Mouse (Mus musculus): ENCODE results near the gene Zfp574. TPM values are rescaled to one million over a fixed set of nuclear protein-coding genes. Genes with fewer than 3 reads are reported as not detected.
"Not testable (repeated sequence)": the region's sequence is repeated elsewhere in the genome, so short reads cannot be mapped to it uniquely, and the experiment has no call there.

Gene Zfp574
- polyA plus RNA-seq (2015; fragmentation: Nextera tagmentation; extraction: Ambion mirVana), result 36.1 and 36.4 TPM in 2 replicates

- ATAC-seq, result no peak
- peak within 1 kb of the TSS; percentile 77 for H3K4me2 ChIP-seq (replicated peaks)
- peak within 1 kb of the TSS; percentile 96 for H3K27ac ChIP-seq
- 2% methylated on average over 27 of the region's 28 CpGs for WGBS
- no peaks in the 10 kb centered on the region for H3K9me3 ChIP-seq
- H3K4me3 ChIP-seq (replicated peaks), result peak within 1 kb of the TSS; percentile 69
- peaks cover 69% of the 10 kb centered on the region for H3K4me1 ChIP-seq (replicated peaks)
- peak within 1 kb of the TSS; percentile 96 for H3K9ac ChIP-seq (replicated peaks)
- peaks cover 14% of the 10 kb centered on the region for H3K36me3 ChIP-seq
- H3K27me3 ChIP-seq, result no peaks in the 10 kb centered on the region
Measured at GRCm38 (mm10) chr7:25071979-25072715, at the start of gene Zfp574, which contains the start of gene Grik5. Gene Zfp574 (plus strand): TSS chr7:25072567. Gene Grik5 (minus strand): TSS chr7:25072346.

- Histone ChIP-seq H3K36me3 (peaks cover 67% of the 10 kb centered on the region), H3K4me1 (replicated peaks) (no peaks in the 10 kb centered on the region), H3K4me2 (replicated peaks) (no peak overlapping the region), H3K4me3 (replicated peaks) (no peak overlapping the region), H3K9me3 (no peaks in the 10 kb centered on the region), H3K9ac (replicated peaks) (no peak overlapping the region), H3K27me3 (no peaks in the 10 kb centered on the region), H3K27ac (no peak overlapping the region)
- 58% methylated on average over 10 of the region's 10 CpGs for WGBS
- ATAC-seq, result no peak
Measured at GRCm38 (mm10) chr7:25025855-25026439, 46.4 kb upstream of the Zfp574 start.

- WGBS, result 81% methylated on average over 7 of the region's 7 CpGs
- no peak overlapping the region for H3K4me2 ChIP-seq (replicated peaks)
- no peak for ATAC-seq
- H3K27ac ChIP-seq, result no peak overlapping the region
- peaks cover 65% of the 10 kb centered on the region for H3K36me3 ChIP-seq
- H3K4me1 ChIP-seq (replicated peaks), result no peaks in the 10 kb centered on the region
- H3K27me3 ChIP-seq, result no peaks in the 10 kb centered on the region
- no peak overlapping the region for H3K9ac ChIP-seq (replicated peaks)
- H3K9me3 ChIP-seq, result no peaks in the 10 kb centered on the region
- no peak overlapping the region for H3K4me3 ChIP-seq (replicated peaks)
Measured at GRCm38 (mm10) chr7:25026452-25026851, 45.9 kb upstream of the Zfp574 start.

GRCm38 (mm10) chr7:25030032-25030753 lies 42.2 kb upstream of the Zfp574 start:
- 37% methylated on average over 5 of the region's 5 CpGs for WGBS
- Histone ChIP-seq H3K36me3 (peaks cover 71% of the 10 kb centered on the region), H3K4me1 (replicated peaks) (no peaks in the 10 kb centered on the region), H3K27ac (peak overlapping the region; percentile 59), H3K4me2 (replicated peaks) (no peak overlapping the region), H3K9me3 (no peaks in the 10 kb centered on the region), H3K9ac (replicated peaks) (0 out of 2 replicates have a peak overlapping the region, but pooled peaks have one; percentile 17), H3K27me3 (no peaks in the 10 kb centered on the region), H3K4me3 (replicated peaks) (no peak overlapping the region)
- peak; percentile 62; the same call in 1 of the 2 replicates for ATAC-seq

- H3K9me3 ChIP-seq, result no peaks in the 10 kb centered on the region
- WGBS, result 45% methylated on average over 3 of the region's 3 CpGs
- no peak overlapping the region for H3K9ac ChIP-seq (replicated peaks)
- H3K4me2 ChIP-seq (replicated peaks), result no peak overlapping the region
- 0 out of 2 replicates have a peak overlapping the region, but pooled peaks have one; percentile 35 for H3K27ac ChIP-seq
- no peak for ATAC-seq
- H3K4me1 ChIP-seq (replicated peaks), result no peaks in the 10 kb centered on the region
- no peak overlapping the region for H3K4me3 ChIP-seq (replicated peaks)
- peaks cover 74% of the 10 kb centered on the region for H3K36me3 ChIP-seq
- H3K27me3 ChIP-seq, result no peaks in the 10 kb centered on the region
Measured at GRCm38 (mm10) chr7:25031528-25031927, 40.8 kb upstream of the Zfp574 start.

- no peaks in the 10 kb centered on the region for H3K27me3 ChIP-seq
- no peaks in the 10 kb centered on the region for H3K4me1 ChIP-seq (replicated peaks)
- no peak for ATAC-seq
- no peak overlapping the region for H3K27ac ChIP-seq
- H3K36me3 ChIP-seq, result peaks cover 84% of the 10 kb centered on the region
- H3K9me3 ChIP-seq, result no peaks in the 10 kb centered on the region
- no peak overlapping the region for H3K9ac ChIP-seq (replicated peaks)
- H3K4me2 ChIP-seq (replicated peaks), result no peak overlapping the region
- H3K4me3 ChIP-seq (replicated peaks), result no peak overlapping the region
- 93% methylated on average over 4 of the region's 4 CpGs for WGBS
Measured at GRCm38 (mm10) chr7:25034796-25035195, 37.6 kb upstream of the Zfp574 start.

GRCm38 (mm10) chr7:25035916-25036315 lies 36.5 kb upstream of the Zfp574 start:
- Histone ChIP-seq H3K9me3 (no peaks in the 10 kb centered on the region), H3K27me3 (no peaks in the 10 kb centered on the region), H3K9ac (replicated peaks) (no peak overlapping the region), H3K27ac (no peak overlapping the region), H3K4me1 (replicated peaks) (no peaks in the 10 kb centered on the region), H3K4me2 (replicated peaks) (no peak overlapping the region), H3K4me3 (replicated peaks) (no peak overlapping the region), H3K36me3 (peaks cover 93% of the 10 kb centered on the region)
- no peak for ATAC-seq
- WGBS, result 55% methylated on average over 7 of the region's 7 CpGs

GRCm38 (mm10) chr7:25041921-25042320 lies 30.4 kb upstream of the Zfp574 start:
- WGBS, result 94% methylated on average over 12 of the region's 12 CpGs
- no peak overlapping the region for H3K4me3 ChIP-seq (replicated peaks)
- no peak overlapping the region for H3K4me2 ChIP-seq (replicated peaks)
- ATAC-seq, result no peak
- peaks cover 99% of the 10 kb centered on the region for H3K36me3 ChIP-seq
- H3K27ac ChIP-seq, result no peak overlapping the region
- H3K9ac ChIP-seq (replicated peaks), result no peak overlapping the region
- no peaks in the 10 kb centered on the region for H3K9me3 ChIP-seq
- H3K27me3 ChIP-seq, result no peaks in the 10 kb centered on the region
- no peaks in the 10 kb centered on the region for H3K4me1 ChIP-seq (replicated peaks)

GRCm38 (mm10) chr7:25044599-25044998 lies 27.8 kb upstream of the Zfp574 start:
- not testable (repeated sequence) for H3K9me3 ChIP-seq; H3K27ac ChIP-seq; H3K4me2 ChIP-seq (replicated peaks); H3K9ac ChIP-seq (replicated peaks); H3K4me3 ChIP-seq (replicated peaks); ATAC-seq; H3K27me3 ChIP-seq; H3K4me1 ChIP-seq (replicated peaks)
- 97% methylated on average over 7 of the region's 7 CpGs for WGBS
- peaks cover 100% of the 10 kb centered on the region for H3K36me3 ChIP-seq

GRCm38 (mm10) chr7:25047363-25047762 lies 25.0 kb upstream of the Zfp574 start:
- no peak overlapping the region for H3K4me2 ChIP-seq (replicated peaks)
- WGBS, result 92% methylated on average over 8 of the region's 8 CpGs
- no peak overlapping the region for H3K9ac ChIP-seq (replicated peaks)
- H3K4me3 ChIP-seq (replicated peaks), result no peak overlapping the region
- H3K27ac ChIP-seq, result no peak overlapping the region
- H3K27me3 ChIP-seq, result no peaks in the 10 kb centered on the region
- peaks cover 95% of the 10 kb centered on the region for H3K36me3 ChIP-seq
- ATAC-seq, result no peak
- H3K4me1 ChIP-seq (replicated peaks), result no peaks in the 10 kb centered on the region
- no peaks in the 10 kb centered on the region for H3K9me3 ChIP-seq

GRCm38 (mm10) chr7:25049295-25049930 lies 23.0 kb upstream of the Zfp574 start:
- peaks cover 94% of the 10 kb centered on the region for H3K36me3 ChIP-seq
- WGBS, result 87% methylated on average over 16 of the region's 16 CpGs
- no peak overlapping the region; the same call in 1 of the 2 replicates for H3K27ac ChIP-seq
- no peaks in the 10 kb centered on the region for H3K27me3 ChIP-seq
- no peak overlapping the region for H3K4me3 ChIP-seq (replicated peaks)
- H3K4me2 ChIP-seq (replicated peaks), result no peak overlapping the region
- no peaks in the 10 kb centered on the region for H3K9me3 ChIP-seq
- H3K4me1 ChIP-seq (replicated peaks), result no peaks in the 10 kb centered on the region
- no peak for ATAC-seq
- H3K9ac ChIP-seq (replicated peaks), result no peak overlapping the region

Measured in midbrain, embryonic 13.5 days (tissue).